In genomic region chr4:55097157-55097556, GRCm38 (mm10) we compare ENCODE assay signal across 25 mouse cellular contexts.
"Had no signal": no experiment of that assay in that cellular context is flagged by ENCODE, and none has a peak within 500 bp of the region (broad histone marks: within the 10 kb centered on the region; RNA-seq: fewer than 3 reads in every experiment).

No protein-coding gene starts in this region.

- H3K4me2 ChIP-seq: heart, embryonic 11.5 days; heart, embryonic 13.5 days; heart, embryonic 15.5 days; hindbrain, embryonic 12.5 days; hindbrain, embryonic 14.5 days; limb, embryonic 13.5 days; limb, embryonic 15.5 days; liver, embryonic 12.5 days had no signal

- H3K9ac ChIP-seq: heart, embryonic 13.5 days; heart, embryonic 15.5 days; hindbrain, embryonic 12.5 days; hindbrain, embryonic 14.5 days; limb, embryonic 13.5 days; limb, embryonic 15.5 days; liver, embryonic 12.5 days had no signal

- ATAC-seq: hindbrain, postnatal 0 days; intestine, postnatal 0 days; liver, embryonic 12.5 days had no signal

- H3K27me3 ChIP-seq: heart, embryonic 13.5 days; heart, embryonic 15.5 days; hindbrain, embryonic 12.5 days; limb, embryonic 13.5 days; limb, embryonic 15.5 days; liver, embryonic 12.5 days had no signal

- DNase-seq: gastrocnemius, adult 2 months; gastrocnemius, postnatal 10 days; gastrocnemius, postnatal 25 days; heart, adult 2 months; heart, postnatal 14 days; heart, postnatal 36 days; kidney, adult 18-20 months; kidney, adult 8-10 months; kidney, postnatal 10 days; kidney, postnatal 25 days; kidney, postnatal 4 days; layer of hippocampus, adult 9-11 months; layer of hippocampus, postnatal 36 days; left cerebral cortex, postnatal 4 days had no signal

- H3K36me3 ChIP-seq: heart, embryonic 13.5 days; heart, embryonic 15.5 days; hindbrain, embryonic 12.5 days; limb, embryonic 13.5 days; limb, embryonic 15.5 days; liver, embryonic 12.5 days had no signal

- H3K9me3 ChIP-seq: heart, embryonic 13.5 days; heart, embryonic 15.5 days; hindbrain, embryonic 12.5 days; limb, embryonic 13.5 days; limb, embryonic 15.5 days; liver, embryonic 12.5 days had no signal

- H3K4me3 ChIP-seq: gastrocnemius, adult 2 months; heart, adult 2 months; heart, embryonic 13.5 days; heart, embryonic 15.5 days; hindbrain, embryonic 12.5 days; layer of hippocampus, adult 2 months; limb, embryonic 13.5 days; limb, embryonic 15.5 days; liver, embryonic 12.5 days had no signal

- H3K4me1 ChIP-seq: limb, embryonic 15.5 days; liver, embryonic 12.5 days had no signal

- H3K27ac ChIP-seq: gastrocnemius, adult 2 months; heart, adult 2 months; heart, embryonic 13.5 days; heart, embryonic 15.5 days; hindbrain, embryonic 12.5 days; hindbrain, embryonic 14.5 days; hindbrain, postnatal 0 days; layer of hippocampus, adult 2 months; limb, embryonic 13.5 days; limb, embryonic 15.5 days; liver, embryonic 12.5 days had no signal
